Mouse (Mus musculus): Measurements from ENCODE around the gene Vmn1r55. TPM values are rescaled to one million over a fixed set of nuclear protein-coding genes. Genes with fewer than 3 reads are reported as not detected.

Vmn1r55 gene
- total and polyA plus RNA-seq, 3 experiments, result 0.01 TPM; not detected in 2

DNA sequence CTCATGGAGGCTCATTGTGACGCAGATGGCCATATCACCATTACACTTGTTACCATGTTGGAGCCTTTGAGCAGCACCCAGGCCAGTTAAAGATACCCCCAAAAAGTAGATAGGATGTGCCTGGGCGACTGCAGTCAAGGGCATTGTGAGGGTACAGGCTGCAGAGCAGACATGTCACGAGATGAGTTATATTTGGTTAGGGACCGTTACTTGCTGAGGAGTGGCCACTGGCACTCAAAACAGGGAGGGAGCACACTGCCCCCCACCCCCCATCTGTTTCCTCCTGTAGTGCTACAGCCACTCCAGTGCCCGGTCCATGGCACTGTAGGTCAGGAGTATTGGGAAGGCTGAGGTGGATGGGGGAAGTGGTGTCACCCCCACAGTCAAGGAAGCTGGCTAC, 50.7 kb downstream of the Vmn1r55 start:
- no peak overlapping the region for H3K4me2 ChIP-seq (ENCODE audit: insufficient read depth, low read depth, poor library complexity, severe bottlenecking)
- in situ Hi-C loops (cut with MboI; ENCODE audit: low pct_ligation_motif_present, low pct_unique_long_range_greater_than_20kb, low sequenced_read_pairs), result no loop called here
- no peak overlapping the region for H3K9ac ChIP-seq (ENCODE audit: insufficient read depth, low read depth)
- no peak for DNase-seq (ENCODE audit: extremely low read depth)
- no peak overlapping the region for H3K4me3 ChIP-seq (replicated peaks in 1 of 3; ENCODE audit: low read depth in 2 of 3, low read length in 2 of 3, poor library complexity in 1 of 3)
- no peak overlapping the region for H3K27ac ChIP-seq (ENCODE audit: insufficient read depth, low read depth)
- peaks cover 54 to 66% of the 10 kb centered on the region in 2 experiments for H3K36me3 ChIP-seq (replicated peaks in 1 of 2; ENCODE audit: control insufficient read depth in 1 of 2, insufficient read depth in 1 of 2, low read length in 1 of 2)
- dilution Hi-C loops (cut with MboI; ENCODE audit: extremely low pct_ligation_motif_present, extremely low pct_unique_long_range_greater_than_20kb, low sequenced_read_pairs), result no loop called here
- H3K79me2 ChIP-seq (replicated peaks; ENCODE audit: control insufficient read depth, extremely low read depth, insufficient read depth, poor library complexity, severe bottlenecking), result no peaks in the 10 kb centered on the region
- TF ChIP-seq POLR2AphosphoS2 (IDR thresholded peaks at IDR 0.05; ENCODE audit: low read depth, low read length) (no peak), ZKSCAN1 (IDR thresholded peaks at IDR 0.05; ENCODE audit: borderline replicate concordance, low read depth, low read length) (no peak), BHLHE40 (IDR thresholded peaks at IDR 0.05; ENCODE audit: low read depth, low read length) (no peak), E2F4 (IDR thresholded peaks at IDR 0.05; ENCODE audit: insufficient replicate concordance, low read depth, low read length) (no peak)
- peaks cover 11 to 40% of the 10 kb centered on the region in 2 experiments for H3K4me1 ChIP-seq (ENCODE audit: control insufficient read depth in 1 of 2, insufficient read depth in 2 of 2)
- H3K9me3 ChIP-seq (replicated peaks; ENCODE audit: low read length), result no peaks in the 10 kb centered on the region
- no peaks in the 10 kb centered on the region for H3K27me3 ChIP-seq (replicated peaks)

DNA sequence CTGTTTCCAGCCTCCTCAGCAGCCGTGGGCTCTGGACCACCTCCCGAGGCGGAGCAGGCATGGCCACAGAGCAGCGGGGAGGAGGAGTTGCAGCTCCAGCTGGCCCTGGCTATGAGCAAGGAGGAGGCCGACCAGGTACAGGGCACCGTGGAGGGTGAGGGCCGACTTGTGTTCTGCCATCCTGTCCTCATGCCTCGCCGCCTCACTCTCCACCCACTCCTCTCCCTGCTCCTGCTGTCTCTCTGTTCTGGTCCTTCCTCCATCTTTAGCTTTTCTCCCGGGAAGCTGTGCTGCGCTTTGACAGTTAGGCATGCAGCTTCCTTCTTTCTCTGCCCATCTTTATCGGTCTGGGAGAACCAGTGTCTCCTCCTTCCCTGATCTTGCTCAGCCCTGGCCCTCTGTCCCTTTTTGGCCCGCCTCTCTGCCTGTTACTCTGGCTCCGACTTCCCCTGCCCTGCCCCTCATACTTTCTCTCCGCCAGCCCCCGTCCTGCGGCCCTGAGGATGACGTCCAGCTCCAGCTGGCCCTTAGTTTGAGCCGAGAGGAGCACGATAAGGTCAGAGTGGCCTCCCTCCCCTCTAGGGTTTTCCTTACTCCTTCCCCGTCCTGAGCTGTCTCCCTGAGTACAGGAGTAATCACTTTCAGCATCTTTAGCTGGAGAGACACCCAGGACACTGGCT, 56.5 kb downstream of the Vmn1r55 start:
- DNase-seq (ENCODE audit: extremely low read depth), result no peak
- H3K27ac ChIP-seq (ENCODE audit: insufficient read depth, low read depth), result no peak overlapping the region; the same call in 1 of the 2 replicates
- H3K4me3 ChIP-seq (replicated peaks in 1 of 3; ENCODE audit: low read depth in 2 of 3, low read length in 2 of 3, poor library complexity in 1 of 3), result no peak overlapping the region
- peaks cover 94 to 98% of the 10 kb centered on the region in 2 experiments for H3K36me3 ChIP-seq (replicated peaks in 1 of 2; ENCODE audit: control insufficient read depth in 1 of 2, insufficient read depth in 1 of 2, low read length in 1 of 2)
- H3K4me2 ChIP-seq (ENCODE audit: insufficient read depth, low read depth, poor library complexity, severe bottlenecking), result no peak overlapping the region
- no peak for TF ChIP-seq USF2 (conservative IDR thresholded peaks at IDR 0.05; ENCODE audit: low read depth, low read length)
- no peak for TF ChIP-seq RAD21 (IDR thresholded peaks at IDR 0.05; ENCODE audit: low read depth, low read length)
- no peak for TF ChIP-seq CHD1 (IDR thresholded peaks at IDR 0.05; ENCODE audit: low read depth, low read length)
- TF ChIP-seq TBP (conservative IDR thresholded peaks at IDR 0.05; ENCODE audit: low read depth, low read length), result no peak
- TF ChIP-seq HCFC1 (IDR thresholded peaks at IDR 0.05; ENCODE audit: low read depth, low read length), result no peak
- no peak for TF ChIP-seq ZNF384 (IDR thresholded peaks at IDR 0.05; ENCODE audit: low read depth, low read length)
- no peak overlapping the region for H3K9ac ChIP-seq (ENCODE audit: insufficient read depth, low read depth)
- in situ Hi-C loops (cut with MboI; ENCODE audit: low pct_ligation_motif_present, low pct_unique_long_range_greater_than_20kb, low sequenced_read_pairs), result no loop called here
- peaks cover 41% of the 10 kb centered on the region for H3K79me2 ChIP-seq (replicated peaks; ENCODE audit: control insufficient read depth, extremely low read depth, insufficient read depth, poor library complexity, severe bottlenecking)
- no peaks in the 10 kb centered on the region for H3K9me3 ChIP-seq (replicated peaks; ENCODE audit: low read length)
- dilution Hi-C loops (cut with MboI; ENCODE audit: extremely low pct_ligation_motif_present, extremely low pct_unique_long_range_greater_than_20kb, low sequenced_read_pairs), result no loop called here
- peaks cover 0 to 6% of the 10 kb centered on the region in 2 experiments; a peak in 2 of 4 replicates for H3K4me1 ChIP-seq (ENCODE audit: control insufficient read depth in 1 of 2, insufficient read depth in 2 of 2)
- no peaks in the 10 kb centered on the region for H3K27me3 ChIP-seq (replicated peaks)

DNA sequence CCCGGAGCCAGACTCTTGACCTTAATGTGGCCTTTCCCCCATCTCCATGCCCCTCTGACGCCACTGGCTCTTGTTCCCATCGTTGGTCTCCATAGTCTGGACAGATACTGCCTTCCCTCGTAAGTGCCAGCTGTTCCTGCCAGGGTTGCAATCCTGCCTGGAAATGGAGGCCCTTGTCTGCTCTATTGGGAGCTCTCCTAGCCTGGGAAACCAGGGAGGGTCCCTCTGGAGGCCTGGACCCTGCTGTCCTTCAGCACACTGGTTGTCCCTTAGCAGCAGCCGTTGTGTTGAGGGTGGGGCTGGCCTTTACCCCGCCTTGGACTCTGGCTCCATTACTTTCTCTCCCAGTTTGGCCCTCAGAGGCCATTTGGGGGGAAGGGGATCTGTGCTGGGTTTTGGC, 57.1 kb downstream of the Vmn1r55 start:
- no peak for TF ChIP-seq MAFK (IDR thresholded peaks at IDR 0.05; ENCODE audit: insufficient replicate concordance, low read length)
- no peak for TF ChIP-seq EP300 (IDR thresholded peaks at IDR 0.05; ENCODE audit: low read length)
- TF ChIP-seq KAT2A (IDR thresholded peaks at IDR 0.05; ENCODE audit: insufficient replicate concordance, low read length), result no peak
- no peak for TF ChIP-seq SMC3 (IDR thresholded peaks at IDR 0.05; ENCODE audit: low read depth, low read length)
- TF ChIP-seq MAX (IDR thresholded peaks at IDR 0.05; ENCODE audit: low read length), result no peak
- TF ChIP-seq USF1 (IDR thresholded peaks at IDR 0.05; ENCODE audit: low read depth, low read length), result no peak
- no peak for TF ChIP-seq CTCF (conservative IDR thresholded peaks at IDR 0.05 in 1 of 2, IDR thresholded peaks at IDR 0.05 in 1 of 2; ENCODE audit: low read depth in 2 of 2, low read length in 2 of 2)
- no peak for TF ChIP-seq ZKSCAN1 (IDR thresholded peaks at IDR 0.05; ENCODE audit: borderline replicate concordance, low read depth, low read length)
- TF ChIP-seq JUND (conservative IDR thresholded peaks at IDR 0.05; ENCODE audit: low read depth, low read length), result no peak
- no peak for TF ChIP-seq POLR2A (IDR thresholded peaks at IDR 0.05; ENCODE audit: low read depth, low read length)
- TF ChIP-seq TCF12 (IDR thresholded peaks at IDR 0.05; ENCODE audit: low read depth, low read length), result no peak
- TF ChIP-seq MYC (IDR thresholded peaks at IDR 0.05; ENCODE audit: low read depth, low read length), result no peak
- no peak for TF ChIP-seq ZMIZ1 (IDR thresholded peaks at IDR 0.05; ENCODE audit: low read depth, low read length)
- TF ChIP-seq MAZ (IDR thresholded peaks at IDR 0.05; ENCODE audit: low read depth, low read length), result no peak
- no peak for TF ChIP-seq MEF2A (IDR thresholded peaks at IDR 0.05; ENCODE audit: borderline replicate concordance, low read depth, low read length)
- no peak for TF ChIP-seq MXI1 (IDR thresholded peaks at IDR 0.05; ENCODE audit: low read depth, low read length)
- H3K79me2 ChIP-seq (replicated peaks; ENCODE audit: control insufficient read depth, extremely low read depth, insufficient read depth, poor library complexity, severe bottlenecking), result peaks cover 47% of the 10 kb centered on the region
- H3K9ac ChIP-seq (ENCODE audit: insufficient read depth, low read depth), result no peak overlapping the region
- H3K36me3 ChIP-seq (replicated peaks in 1 of 2; ENCODE audit: control insufficient read depth in 1 of 2, insufficient read depth in 1 of 2, low read length in 1 of 2), result peaks cover 92 to 98% of the 10 kb centered on the region in 2 experiments
- H3K4me2 ChIP-seq (ENCODE audit: insufficient read depth, low read depth, poor library complexity, severe bottlenecking), result no peak overlapping the region
- DNase-seq (ENCODE audit: extremely low read depth), result no peak
- H3K9me3 ChIP-seq (replicated peaks; ENCODE audit: low read length), result no peaks in the 10 kb centered on the region
- H3K4me1 ChIP-seq (ENCODE audit: control insufficient read depth in 1 of 2, insufficient read depth in 2 of 2), result peaks cover 0 to 12% of the 10 kb centered on the region in 2 experiments; a peak in 2 of 4 replicates
- no peak overlapping the region for H3K4me3 ChIP-seq (replicated peaks in 1 of 3; ENCODE audit: low read depth in 2 of 3, low read length in 2 of 3, poor library complexity in 1 of 3)
- H3K27ac ChIP-seq (ENCODE audit: insufficient read depth, low read depth), result no peak overlapping the region
- dilution Hi-C loops (cut with MboI; ENCODE audit: extremely low pct_ligation_motif_present, extremely low pct_unique_long_range_greater_than_20kb, low sequenced_read_pairs) (no loop called here), in situ Hi-C loops (cut with MboI; ENCODE audit: low pct_ligation_motif_present, low pct_unique_long_range_greater_than_20kb, low sequenced_read_pairs) (no loop called here)
- H3K27me3 ChIP-seq (replicated peaks), result no peaks in the 10 kb centered on the region
